Mouse (Mus musculus) embryonic facial prominence, embryonic 14.5 days (tissue): ENCODE measurements around the gene Serpina1b. TPM values are rescaled to one million over a fixed set of nuclear protein-coding genes. Genes with fewer than 3 reads are reported as not detected.
"Not testable (repeated sequence)": the region's sequence is repeated elsewhere in the genome, so short reads cannot be mapped to it uniquely, and the experiment has no call there.

Experiments
- ATAC-seq: fragments of 200-750 bp; cut with Nextera tagmentation; 2 replicates; pipeline ENCODE4 v1.8.0; 2017; ENCODE audit warnings: low read depth, moderate number of reproducible peaks, moderate TSS enrichment
- DNase-seq: peaks from one replicate; pipeline ENCODE4 v3.0.0-alpha.2; 2015; ENCODE audit warnings: low spot score
- H3K27ac ChIP-seq: fragments of 300-500 bp; sonication (generic); replicated peaks from 2 replicates; pipeline ENCODE4 v1.5.1; 2014; ENCODE audit warnings: low read depth, mild to moderate bottlenecking, low read length, moderate library complexity
- H3K27me3 ChIP-seq: fragments of 300-500 bp; sonication (generic); replicated peaks from 2 replicates; pipeline ENCODE4 v1.6.1; 2014; ENCODE audit warnings: low read length; ENCODE audit not compliant: control insufficient read depth, insufficient read depth
- H3K36me3 ChIP-seq: fragments of 300-500 bp; sonication (generic); 2 replicates; pipeline ENCODE4 v1.6.1; 2014; ENCODE audit warnings: low read length, mixed read lengths; ENCODE audit not compliant: control insufficient read depth, insufficient read depth
- H3K4me1 ChIP-seq: fragments of 300-500 bp; sonication (generic); 2 replicates; pipeline ENCODE4 v1.6.1; 2014; ENCODE audit warnings: antibody characterized with exemption, low read length; ENCODE audit not compliant: control insufficient read depth, insufficient read depth
- H3K4me2 ChIP-seq: fragments of 300-500 bp; sonication (generic); 2 replicates; pipeline ENCODE4 v1.6.1; 2014; ENCODE audit warnings: low read depth, mild to moderate bottlenecking, low read length, moderate library complexity, mixed read lengths
- H3K4me3 ChIP-seq: fragments of 300-500 bp; sonication (generic); 2 replicates; pipeline ENCODE4 v1.5.1; 2014; ENCODE audit warnings: low read depth, mild to moderate bottlenecking, low read length
- H3K9ac ChIP-seq: fragments of 300-500 bp; sonication (generic); 2 replicates; pipeline ENCODE4 v1.6.1; 2014; ENCODE audit warnings: low read depth, mild to moderate bottlenecking, low read length, moderate library complexity, mixed read lengths
- H3K9me3 ChIP-seq: fragments of 300-500 bp; sonication (generic); 2 replicates; pipeline ENCODE4 v1.6.1; 2016; ENCODE audit warnings: low read length; ENCODE audit not compliant: control insufficient read depth
- WGBS: fragments of 180-500 bp; shearing (Covaris S2); extraction: QIAGEN DNeasy Blood & Tissue Kit; methylation state at CpG from one replicate; pipeline ENCODE4 v1.1.7; 2014; 5-methylcytosine and 5-hydroxymethylcytosine counted together
- polyA plus RNA-seq: library from polyadenylated mRNA; unstranded; fragments of >200 nt; fragmentation: Nextera tagmentation; extraction: Ambion mirVana; gene quantifications from 2 replicates; pipeline ENCODE4 v1.2.1, GENCODE M21; 2014

Serpina1b gene
- polyA plus RNA-seq, 1 experiment from 2014 or later = not detected

- no peak for ATAC-seq
- Histone ChIP-seq H3K9ac (no peak overlapping the region), H3K27me3 (no peaks in the 10 kb centered on the region), H3K9me3 (no peaks in the 10 kb centered on the region), H3K4me3 (no peak overlapping the region), H3K27ac (no peak overlapping the region), H3K36me3 (no peaks in the 10 kb centered on the region), H3K4me1 (no peaks in the 10 kb centered on the region), H3K4me2 (no peak overlapping the region)
- 81% methylated on average over 3 of the region's 3 CpGs for WGBS
- DNase-seq = no peak
Measured at GRCm38 (mm10) chr12:103686050-103686449, 144.1 kb downstream of the Serpina1b start.

GRCm38 (mm10) chr12:103685386-103685785, 144.8 kb downstream of the Serpina1b start:
- Histone ChIP-seq H3K4me3 (no peak overlapping the region), H3K4me1 (no peaks in the 10 kb centered on the region)

GRCm38 (mm10) chr12:103683775-103684174, 146.4 kb downstream of the Serpina1b start:
- DNase-seq = no peak
- no peak overlapping the region for H3K4me2 ChIP-seq
- 42% methylated on average over 4 of the region's 4 CpGs for WGBS

More at GRCm38 (mm10) chr12:103685386-103685785, 144.8 kb downstream of the Serpina1b start:
- H3K4me2 ChIP-seq = no peak overlapping the region
- ATAC-seq (no peak), DNase-seq (no peak)
- 72% methylated on average over 3 of the region's 3 CpGs for WGBS
- no peaks in the 10 kb centered on the region for H3K36me3 ChIP-seq
- no peaks in the 10 kb centered on the region for H3K27me3 ChIP-seq
- H3K9me3 ChIP-seq = no peaks in the 10 kb centered on the region
- H3K27ac ChIP-seq = no peak overlapping the region
- H3K9ac ChIP-seq = no peak overlapping the region

GRCm38 (mm10) chr12:103681739-103682138, 148.4 kb downstream of the Serpina1b start:
- DNase-seq = no peak
- no peaks in the 10 kb centered on the region for H3K36me3 ChIP-seq
- no peaks in the 10 kb centered on the region for H3K4me1 ChIP-seq
- H3K4me3 ChIP-seq = no peak overlapping the region
- no peak overlapping the region for H3K27ac ChIP-seq
- ATAC-seq = no peak
- WGBS = 66% methylated on average over 2 of the region's 2 CpGs
- H3K9ac ChIP-seq = no peak overlapping the region
- no peaks in the 10 kb centered on the region for H3K9me3 ChIP-seq
- no peak overlapping the region for H3K4me2 ChIP-seq
- H3K27me3 ChIP-seq = no peaks in the 10 kb centered on the region

More at GRCm38 (mm10) chr12:103683775-103684174, 146.4 kb downstream of the Serpina1b start:
- Histone ChIP-seq H3K27me3 (no peaks in the 10 kb centered on the region), H3K4me3 (no peak overlapping the region), H3K9me3 (no peaks in the 10 kb centered on the region), H3K27ac (no peak overlapping the region), H3K4me1 (no peaks in the 10 kb centered on the region), H3K9ac (no peak overlapping the region), H3K36me3 (no peaks in the 10 kb centered on the region)
- ATAC-seq = no peak

- Histone ChIP-seq H3K27ac (no peak overlapping the region), H3K27me3 (no peaks in the 10 kb centered on the region), H3K4me3 (no peak overlapping the region), H3K4me2 (no peak overlapping the region), H3K9ac (no peak overlapping the region), H3K4me1 (no peaks in the 10 kb centered on the region), H3K9me3 (no peaks in the 10 kb centered on the region), H3K36me3 (no peaks in the 10 kb centered on the region)
- DNase-seq (no peak), ATAC-seq (no peak)
- WGBS = 72% methylated on average over 2 of the region's 2 CpGs
Measured at GRCm38 (mm10) chr12:103681169-103681568, 149.0 kb downstream of the Serpina1b start.

- H3K4me1 ChIP-seq, H3K4me3 ChIP-seq, H3K9me3 ChIP-seq, H3K9ac ChIP-seq, H3K4me2 ChIP-seq, ATAC-seq, DNase-seq, H3K36me3 ChIP-seq, H3K27me3 ChIP-seq, H3K27ac ChIP-seq: not testable (repeated sequence)
- 85% methylated on average over 1 of the region's 1 CpGs for WGBS
Measured at GRCm38 (mm10) chr12:103679853-103680252, 150.3 kb downstream of the Serpina1b start.

Other genes with a start within 250 kb of the Serpina1b start
- not detected in 2 replicates for gene Serpina10, start 198.9 kb downstream of the Serpina1b start, polyA plus RNA-seq
- 0.24 and 0.25 TPM in 2 replicates for gene Serpina6, start 173.2 kb downstream of the Serpina1b start, polyA plus RNA-seq
- not detected in 2 replicates for gene Serpina16, start 154.2 kb downstream of the Serpina1b start, polyA plus RNA-seq
- gene Serpina1f, start 134.8 kb downstream of the Serpina1b start, polyA plus RNA-seq = not detected in 2 replicates
- not detected in 2 replicates for gene Serpina1d, start 56.8 kb downstream of the Serpina1b start, polyA plus RNA-seq
- gene Serpina1a, start 33.2 kb upstream of the Serpina1b start, polyA plus RNA-seq = 0.18 TPM in 1 of 2 replicates, not detected in the other
- not detected in 2 replicates for gene Serpina1c, start 74.5 kb upstream of the Serpina1b start, polyA plus RNA-seq
- not detected in 2 replicates for gene Serpina1e, start 128.6 kb upstream of the Serpina1b start, polyA plus RNA-seq
- gene Serpina11, start 159.6 kb upstream of the Serpina1b start, polyA plus RNA-seq = not detected in 2 replicates
- 0.54 and 0.82 TPM in 2 replicates for gene Serpina9, start 183.4 kb upstream of the Serpina1b start, polyA plus RNA-seq
- gene Serpina12, start 214.1 kb upstream of the Serpina1b start, polyA plus RNA-seq = 0.07 TPM in 1 of 2 replicates, not detected in the other